Mouse (Mus musculus) inflammation-experienced regulatory T-cells, adult 16 weeks (primary cell): ENCODE data around the gene Ndufb3. TPM values are rescaled to one million over a fixed set of nuclear protein-coding genes. Genes with fewer than 3 reads are reported as not detected.

Experiments
- polyA plus RNA-seq: library from polyadenylated mRNA; unstranded; fragments of 100-300 nt; shearing (Covaris generic); gene quantifications from one replicate; pipeline ENCODE4 v1.2.1, GENCODE M21; 2017

The Ndufb3 gene
- polyA plus RNA-seq, result 130 TPM

GRCm38 (mm10) chr1:58586171-58586997 is at the start of gene Ndufb3, which contains the start of gene Fam126b:
TSS of gene Ndufb3 (plus strand) at chr1:58586384.
TSS of gene Fam126b (minus strand) at chr1:58586323.

Other genes starting within 250 kb of the Ndufb3 start
- gene Bzw1, start 193.5 kb upstream of the Ndufb3 start, polyA plus RNA-seq, result 431 TPM
- 444 TPM for gene Clk1, start 162.3 kb upstream of the Ndufb3 start, polyA plus RNA-seq
- gene Nif3l1, start 141.2 kb upstream of the Ndufb3 start, polyA plus RNA-seq, result 46.4 TPM
- 69.7 TPM for gene Ppil3, start 140.9 kb upstream of the Ndufb3 start, polyA plus RNA-seq
- 30.4 TPM for gene Orc2, start 81.3 kb upstream of the Ndufb3 start, polyA plus RNA-seq
- gene Fam126b, start 61 bp upstream of the Ndufb3 start, polyA plus RNA-seq, result 16.4 TPM
- gene Als2cr12, start 109.6 kb downstream of the Ndufb3 start, polyA plus RNA-seq, result 0.59 TPM
- 150 TPM for gene Cflar, start 125.1 kb downstream of the Ndufb3 start, polyA plus RNA-seq
- gene Casp8, start 209.0 kb downstream of the Ndufb3 start, polyA plus RNA-seq, result 280 TPM